Mouse (Mus musculus) adrenal gland, postnatal 14 days (tissue): Measurements from ENCODE around the gene Vmp1. TPM values are rescaled to one million over a fixed set of nuclear protein-coding genes. Genes with fewer than 3 reads are reported as not detected.

ENCODE experiments used
- DNase-seq: peaks from one replicate; pipeline ENCODE4 v3.0.0; 2021; ENCODE audit warnings: mixed read lengths
- long read RNA-seq, 2 experiments: library from polyadenylated mRNA; stranded (forward); transcript quantifications; one replicate each; pipeline ENCODE4 v2.0.0; 2021
- total RNA-seq: library from RNA; stranded (reverse); gene quantifications from 2 replicates; pipeline ENCODE4 v1.2.3, GENCODE M21; 2021

Vmp1 gene
- total RNA-seq, result 118 and 119 TPM in 2 replicates
- long read RNA-seq, experiment 1, transcript Vmp1-206 (2 exons, 931 nt), result minor isoform, 17 of 177 reads
- long read RNA-seq, experiment 1, transcript Vmp1-201 (12 exons, 2,787 nt), result major isoform, 140 of 177 reads
- long read RNA-seq, experiment 1, partial matches to known transcripts, result 3 of 177 reads
- long read RNA-seq, experiment 1, other reads (novel, unspliced or antisense), result 16 of 177 reads
- long read RNA-seq, experiment 2, transcript Vmp1-206 (2 exons, 931 nt), result minor isoform, 19 of 135 reads
- long read RNA-seq, experiment 2, transcript Vmp1-201 (12 exons, 2,787 nt), result major isoform, 102 of 135 reads
- long read RNA-seq, experiment 2, partial matches to known transcripts, result 2 of 135 reads
- long read RNA-seq, experiment 2, other reads (novel, unspliced or antisense), result 12 of 135 reads

DNA sequence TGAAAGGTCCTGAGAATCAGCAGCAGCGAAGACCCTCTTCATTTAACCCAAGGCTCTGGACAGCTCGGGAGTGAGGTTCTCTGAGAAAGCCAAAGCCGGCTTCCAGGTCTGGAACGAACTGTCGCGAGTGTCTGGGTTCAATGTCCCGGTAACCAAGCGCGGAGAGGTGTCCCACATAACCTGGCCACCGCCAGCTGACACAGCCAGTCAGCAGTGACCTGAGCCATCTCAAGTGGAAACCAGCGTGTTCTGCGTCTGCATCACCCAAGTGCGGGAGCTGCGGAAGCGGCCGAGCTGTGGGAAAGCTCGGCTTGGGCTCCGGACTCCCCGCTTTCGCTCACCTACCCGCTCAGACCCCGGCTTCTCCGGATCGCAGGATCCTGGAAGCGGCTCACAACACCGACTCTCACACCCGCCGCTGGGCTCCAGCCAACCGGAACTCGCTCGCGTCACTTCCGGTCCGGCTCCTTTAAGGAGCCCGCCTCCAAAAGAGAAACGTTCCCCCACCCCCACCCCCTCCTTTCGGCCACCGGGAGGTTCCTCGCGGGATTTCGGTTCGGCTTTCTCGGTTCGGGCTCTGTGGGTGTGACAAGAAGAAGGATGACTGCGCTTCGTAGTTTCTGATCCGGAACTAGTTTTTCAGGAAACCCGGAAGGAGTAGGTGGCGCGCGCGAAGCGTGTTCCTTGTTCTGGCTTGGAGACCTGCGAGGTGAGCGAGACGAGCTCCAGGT is at the start of gene Vmp1, which contains the start of gene Ptrh2:
Gene Vmp1 (minus strand): TSS at position 442 of the 731 bp plus-strand sequence.
Gene Ptrh2 (plus strand): TSS at position 591 of the 731 bp plus-strand sequence.
- DNase-seq, result peak; percentile 97

GRCm38 (mm10) chr11:86731443-86731842 is 47.8 kb upstream of the Vmp1 start:
- no peak for DNase-seq

DNA sequence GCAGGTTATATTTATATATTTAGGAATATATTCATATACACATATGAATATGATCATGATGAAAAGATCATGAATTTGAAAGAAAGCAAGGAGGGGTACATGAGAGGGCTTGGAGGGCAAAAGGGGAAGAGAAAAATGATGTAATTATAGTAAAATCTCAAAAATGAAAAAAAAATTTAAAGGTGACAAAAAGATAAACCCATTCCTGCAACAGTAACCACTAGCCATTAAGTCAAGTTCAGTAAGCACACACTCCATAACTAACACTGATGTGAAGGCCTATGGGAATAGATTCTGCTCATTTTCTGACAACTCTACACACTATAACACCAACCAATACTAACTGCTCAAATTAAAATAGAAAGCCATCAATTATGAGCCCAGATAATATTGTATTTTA is 42.0 kb upstream of the Vmp1 start:
- DNase-seq, result no peak

DNA sequence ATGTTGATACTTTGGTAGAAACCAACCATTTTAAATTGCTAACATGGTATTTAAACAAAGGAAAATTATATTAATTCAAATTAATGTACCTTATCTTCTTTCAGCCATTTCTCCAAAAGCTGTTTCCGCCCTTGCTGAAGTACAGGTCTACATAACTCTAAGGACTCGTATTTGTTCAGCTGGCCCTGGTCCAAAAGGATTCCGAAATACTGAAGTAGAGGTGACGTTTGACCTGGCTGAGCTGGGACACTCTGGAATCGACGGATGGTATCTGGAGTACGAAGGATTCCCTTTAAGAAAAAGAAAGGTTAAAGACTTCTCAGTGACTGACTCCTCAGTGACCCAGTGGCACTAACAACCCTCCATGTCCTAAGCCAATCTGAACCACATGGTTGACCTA is 41.3 kb upstream of the Vmp1 start:
- DNase-seq, result peak; percentile 39

DNA sequence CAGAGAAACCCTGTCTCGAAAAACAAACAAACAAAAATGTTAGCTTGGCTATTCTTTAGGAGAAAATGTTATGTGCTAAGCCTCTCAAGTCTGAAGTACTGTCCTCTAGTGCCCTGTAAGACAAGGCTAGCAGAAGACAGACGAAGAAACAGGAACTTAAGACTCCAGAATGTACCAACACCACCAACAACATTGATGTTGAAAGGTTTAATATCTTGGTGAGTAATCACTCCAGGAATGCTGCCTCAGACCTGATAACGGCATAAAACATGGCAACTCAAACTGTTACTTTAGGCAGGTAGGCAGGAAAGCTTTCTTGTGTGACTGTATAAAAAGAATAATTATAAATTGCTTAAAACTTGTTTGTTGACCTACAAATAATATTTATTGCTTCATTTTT is 40.4 kb upstream of the Vmp1 start:
- no peak for DNase-seq

GRCm38 (mm10) chr11:86719390-86719789 is 35.8 kb upstream of the Vmp1 start:
- no peak for DNase-seq

DNA sequence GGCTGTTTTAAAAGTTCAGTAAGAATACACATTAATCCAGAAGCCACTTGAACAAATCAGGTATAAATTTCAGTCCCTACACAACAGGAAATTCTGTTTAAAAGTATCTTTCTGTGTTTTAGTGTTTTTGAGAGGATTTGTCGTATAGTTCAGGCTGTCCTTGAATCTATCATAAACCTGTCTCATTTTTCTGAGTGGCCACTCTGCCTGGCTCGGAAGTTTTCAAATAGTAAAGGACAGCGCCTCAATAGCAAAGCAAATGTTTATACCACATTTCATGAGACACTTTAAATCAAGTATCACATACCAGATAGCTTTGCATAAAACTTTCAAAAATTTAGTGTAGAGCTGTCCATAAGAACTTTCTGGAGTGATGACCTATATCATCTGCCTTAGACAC is 34.7 kb upstream of the Vmp1 start:
- no peak for DNase-seq

GRCm38 (mm10) chr11:86717306-86718065 is 33.9 kb upstream of the Vmp1 start:
- DNase-seq, result no peak

- DNase-seq, result no peak
Measured at GRCm38 (mm10) chr11:86714606-86715005, 31.0 kb upstream of the Vmp1 start.

DNA sequence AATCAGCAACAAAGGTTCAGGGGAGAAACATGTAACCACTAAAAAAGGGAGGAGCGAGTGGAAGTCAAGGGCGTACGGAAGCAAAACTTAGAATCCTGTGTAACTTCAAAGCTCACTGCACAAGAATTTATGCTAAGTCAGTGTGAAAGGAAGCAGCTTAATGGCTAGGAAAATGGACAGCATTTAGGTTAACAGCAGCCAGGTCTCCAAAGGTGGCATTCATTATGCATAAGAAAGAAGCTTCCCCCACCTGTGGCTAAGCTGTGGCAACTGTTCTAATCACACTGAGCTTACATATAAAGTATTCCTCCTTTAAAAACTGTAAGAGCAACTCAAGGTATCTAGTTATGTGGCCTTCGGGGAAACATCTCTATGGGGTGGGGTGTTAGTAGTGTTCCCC is 17.5 kb upstream of the Vmp1 start:
- DNase-seq, result no peak

- DNase-seq, result no peak
Measured at GRCm38 (mm10) chr11:86695461-86695860, 11.8 kb upstream of the Vmp1 start.

- no peak for DNase-seq
Measured at GRCm38 (mm10) chr11:86692546-86692945, 8.9 kb upstream of the Vmp1 start.

GRCm38 (mm10) chr11:86691956-86692355 is 8.3 kb upstream of the Vmp1 start:
- DNase-seq, result no peak

DNA sequence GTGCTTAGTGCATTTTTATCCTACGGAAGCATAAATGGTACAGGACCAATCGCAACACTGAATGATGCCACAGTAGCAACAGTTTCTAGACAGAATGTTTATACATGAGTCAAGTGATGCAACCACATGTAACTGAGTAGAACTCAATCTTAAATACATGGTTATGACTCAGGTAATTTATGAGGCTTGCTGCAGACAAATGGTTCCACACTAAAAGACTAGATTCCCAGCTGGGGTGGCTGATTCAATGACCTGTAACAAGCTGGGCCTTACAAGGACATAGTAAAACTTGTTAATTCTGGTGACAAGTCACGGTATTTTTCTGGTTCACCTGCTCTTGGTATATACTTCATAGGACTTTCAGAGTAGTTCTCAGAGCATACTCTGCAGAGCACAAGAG is 7.8 kb upstream of the Vmp1 start:
- no peak for DNase-seq

DNA sequence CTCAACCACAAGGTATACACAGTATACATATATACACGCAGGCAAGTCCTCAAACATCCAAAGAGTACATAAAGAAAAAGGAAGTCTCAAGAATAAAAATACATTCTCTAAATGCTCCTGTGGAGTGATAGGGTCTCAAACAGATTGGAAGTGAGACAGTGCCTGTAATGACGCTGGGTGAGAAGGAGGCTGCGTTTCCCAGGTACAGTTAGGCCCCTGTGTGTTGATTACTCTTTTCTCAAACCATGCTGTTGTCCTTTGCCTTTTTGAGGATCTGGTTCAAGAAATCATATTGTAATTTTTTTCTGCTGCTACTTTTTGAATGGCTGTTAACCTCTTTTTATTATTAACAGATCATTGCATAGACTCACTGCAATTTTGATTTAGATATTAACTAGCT is 6.7 kb upstream of the Vmp1 start:
- no peak for DNase-seq

DNA sequence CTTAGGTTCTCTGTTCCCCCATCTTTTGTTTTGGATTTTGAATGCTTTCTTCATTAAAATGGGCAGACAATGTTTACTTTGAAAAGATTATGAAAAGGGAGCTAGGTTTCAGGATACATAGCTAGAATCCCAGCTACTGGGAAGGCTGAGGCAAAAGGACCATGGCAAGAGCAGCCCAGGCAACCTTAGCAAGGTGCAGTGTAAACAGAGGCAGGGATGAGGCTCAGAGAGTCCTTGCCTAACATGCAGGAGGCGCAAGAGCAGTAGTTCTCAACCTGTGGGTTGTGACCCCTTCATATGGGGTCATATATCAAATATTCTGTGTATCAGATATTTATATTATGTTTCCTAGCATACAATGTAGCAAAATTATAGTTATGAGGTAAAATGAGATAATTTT is 1.7 kb upstream of the Vmp1 start:
- DNase-seq, result no peak

DNA sequence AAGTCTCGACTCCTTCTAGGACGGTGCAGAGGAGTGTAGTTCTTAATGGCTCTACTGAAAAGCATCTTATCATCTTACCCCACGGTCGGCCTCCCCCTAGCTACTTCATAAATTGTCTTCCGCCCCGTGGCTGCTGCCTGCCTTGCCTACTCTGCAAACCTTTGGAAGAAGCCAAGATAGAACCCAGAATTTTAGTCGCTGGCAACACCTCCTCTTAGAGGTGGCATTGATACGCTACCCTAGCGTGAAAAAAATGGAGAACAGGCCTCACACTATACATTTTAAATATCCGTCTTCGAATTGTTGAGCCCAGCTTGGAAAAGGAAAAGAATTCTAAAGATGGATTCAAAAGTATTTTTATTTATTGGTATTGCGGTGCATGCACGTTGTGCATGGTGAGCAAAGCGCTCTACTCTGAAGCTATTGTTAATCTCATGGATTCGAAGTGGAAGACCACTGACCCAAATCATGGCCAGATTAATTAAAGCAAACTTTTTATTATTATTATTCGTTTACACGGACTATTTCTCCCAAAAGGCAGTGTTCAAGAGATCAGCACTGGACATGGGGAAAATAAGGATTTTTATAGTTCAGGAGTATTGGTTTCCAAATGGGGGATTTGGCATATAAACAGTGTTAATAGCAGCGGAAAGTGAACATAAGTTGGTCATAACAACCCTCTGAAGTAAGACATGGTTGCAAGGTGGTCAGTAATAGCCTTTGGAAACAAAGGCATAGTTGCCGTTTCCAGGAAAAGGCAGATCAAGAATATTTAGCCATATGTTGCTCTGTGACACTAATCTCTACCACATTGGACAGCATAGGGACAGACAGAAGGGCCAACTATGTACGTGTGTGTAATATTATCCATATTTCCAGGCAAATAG is 733 bp upstream of the Vmp1 start:
- DNase-seq, result no peak

DNA sequence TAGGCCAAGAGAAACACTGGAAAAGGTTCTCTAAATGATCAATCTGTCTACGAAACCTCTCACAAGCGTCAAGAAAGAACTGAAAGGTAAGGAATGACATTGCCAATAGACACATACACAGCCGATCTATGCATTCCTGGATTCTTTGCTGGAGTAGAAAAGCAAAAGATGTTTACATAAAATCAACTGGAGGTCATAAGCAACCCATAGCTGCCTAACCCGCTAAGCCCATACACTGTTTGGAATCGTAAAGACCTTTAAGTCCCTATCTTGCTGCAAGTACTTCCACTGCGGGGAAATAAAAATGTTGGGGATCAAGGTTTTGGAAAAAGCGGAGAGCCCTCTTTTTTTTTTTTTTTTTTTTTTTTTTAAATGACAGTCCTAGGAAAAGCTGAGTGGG is 775 bp downstream of the Vmp1 start:
- DNase-seq, result no peak

GRCm38 (mm10) chr11:86681423-86681822 is 2.2 kb downstream of the Vmp1 start:
- no peak for DNase-seq

GRCm38 (mm10) chr11:86680729-86681128 is 2.9 kb downstream of the Vmp1 start:
- DNase-seq, result no peak

DNA sequence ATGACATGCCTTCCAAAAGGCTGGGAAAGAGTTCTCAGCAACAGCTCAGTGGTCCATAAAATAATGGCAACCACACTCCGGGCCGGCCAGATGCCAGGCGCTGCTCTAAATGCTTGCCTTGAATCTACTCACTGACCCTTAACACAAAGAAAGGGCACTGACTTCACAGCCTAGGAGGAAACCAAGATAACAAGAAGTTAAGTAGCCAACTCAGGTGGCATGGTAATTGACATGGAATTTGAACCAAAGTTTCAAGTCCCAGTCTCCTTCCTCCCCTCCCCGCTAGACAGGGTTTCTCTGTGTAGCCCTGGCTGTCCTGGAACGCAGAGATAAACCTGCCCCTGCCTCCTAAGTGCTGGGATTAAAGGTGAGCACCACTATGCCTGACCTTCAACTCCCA is 4.7 kb downstream of the Vmp1 start:
- DNase-seq, result no peak

DNA sequence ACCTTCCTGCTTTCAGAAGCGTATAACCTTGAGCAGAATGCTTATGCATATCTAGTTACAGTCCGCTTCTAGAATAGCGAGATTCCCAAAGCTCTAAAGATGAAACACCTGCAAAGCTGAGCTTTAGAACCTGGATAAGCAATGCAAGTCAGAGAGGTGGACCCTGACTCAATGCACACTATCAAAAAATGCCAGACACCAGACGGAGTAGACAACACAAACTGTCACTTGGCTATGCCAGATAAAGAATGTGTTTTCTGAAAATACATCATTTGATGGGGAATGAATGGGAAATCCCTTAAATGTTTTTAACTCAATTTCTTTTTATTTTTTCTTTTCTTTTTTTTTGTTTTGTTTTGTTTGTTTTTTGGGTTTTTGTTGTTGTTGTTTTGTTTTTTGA is 8.1 kb downstream of the Vmp1 start:
- no peak for DNase-seq
